Mouse (Mus musculus) embryonic fibroblast, embryonic 13.5 days (primary cell): ENCODE results near the gene Pigh.

Experiments used
- CTCF ChIP-seq: IDR thresholded peaks from 2 replicates; pipeline ENCODE4 v1.5.1; 2011; ENCODE audit warnings: mild to moderate bottlenecking, control low read depth, low read length, moderate library complexity, borderline replicate concordance; ENCODE audit not compliant: insufficient read depth
- POLR2A ChIP-seq: IDR thresholded peaks from 2 replicates; pipeline ENCODE4 v1.6.1; 2011; ENCODE audit warnings: low read depth, mild to moderate bottlenecking, control low read depth, low read length, moderate library complexity

DNA sequence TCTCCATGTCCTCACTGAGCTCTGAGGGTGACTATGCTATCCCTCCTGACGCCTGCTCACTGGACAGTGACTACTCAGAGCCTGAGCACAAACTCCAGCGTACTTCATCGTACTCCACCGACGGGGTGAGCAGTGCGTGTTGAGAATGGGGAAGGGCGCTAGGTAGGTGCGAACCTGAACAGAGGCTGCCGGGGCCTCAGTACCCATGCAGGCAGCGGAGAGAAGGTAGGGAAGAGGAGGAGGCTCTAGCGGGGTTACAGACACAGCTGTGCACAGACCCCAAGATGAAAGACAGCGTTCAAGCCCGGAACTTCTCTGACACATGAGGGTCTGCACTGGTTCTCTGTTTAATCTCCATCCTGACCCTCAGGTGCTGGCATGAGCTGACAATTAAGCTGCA, 25.0 kb downstream of the Pigh start:
- TF ChIP-seq CTCF = no peak
- no peak for TF ChIP-seq POLR2A
